Mouse (Mus musculus) neutrophil, adult 5-6 weeks (primary cell): Measurements from ENCODE around the gene Babam2. TPM values are rescaled to one million over a fixed set of nuclear protein-coding genes. Genes with fewer than 3 reads are reported as not detected.

ENCODE experiments used
- ATAC-seq: fragments of 151-379, 151-347 bp; 2 replicates; pipeline ENCODE4 v1.8.0; 2017; ENCODE audit warnings: mild to moderate bottlenecking, moderate TSS enrichment; ENCODE audit not compliant: insufficient number of reproducible peaks, poor library complexity, low FRiP score, severe bottlenecking; ENCODE audit errors: extremely low read depth
- total RNA-seq: library from RNA; stranded (forward); fragments of 200-1000 nt; gene quantifications from 2 replicates; pipeline ENCODE4 v1.2.3, GENCODE M21; 2017

The Babam2 gene
- total RNA-seq, 1 experiment from 2014 or later = 51.3 TPM

DNA sequence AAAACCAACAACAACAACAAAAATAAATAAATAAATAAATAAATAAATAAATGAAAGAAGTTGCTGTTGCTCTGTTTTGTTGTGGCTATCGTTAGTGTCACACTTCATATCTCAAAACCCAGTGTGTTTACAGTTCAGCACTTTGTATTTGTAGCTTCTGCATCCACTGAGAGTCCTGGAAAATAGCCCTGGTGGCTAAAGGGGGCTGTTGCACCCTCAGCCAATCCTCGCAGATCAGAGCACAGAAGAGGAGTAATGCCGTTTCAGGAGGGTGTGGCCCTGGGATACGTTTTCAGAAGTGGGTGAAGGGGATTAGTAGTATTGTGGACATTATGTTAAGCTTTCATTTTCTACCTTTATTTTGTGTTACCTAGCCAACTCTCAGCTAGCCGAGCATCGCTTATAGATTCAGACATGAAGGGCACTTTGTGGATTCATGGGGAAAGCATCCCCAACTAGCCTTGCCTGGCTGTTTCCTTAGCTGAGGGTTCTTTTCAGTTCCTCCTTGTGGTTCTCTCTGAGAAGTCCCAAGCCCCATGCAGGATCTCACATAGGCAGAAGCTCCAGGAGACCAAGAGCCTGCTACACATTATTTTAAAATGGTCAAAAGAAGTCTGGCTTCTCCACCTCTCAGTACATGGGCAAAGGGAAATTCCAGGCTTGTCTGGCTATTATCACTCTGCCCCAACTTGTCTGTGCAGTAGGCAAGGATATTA, 207.6 kb downstream of the Babam2 start:
- ATAC-seq = no peak

DNA sequence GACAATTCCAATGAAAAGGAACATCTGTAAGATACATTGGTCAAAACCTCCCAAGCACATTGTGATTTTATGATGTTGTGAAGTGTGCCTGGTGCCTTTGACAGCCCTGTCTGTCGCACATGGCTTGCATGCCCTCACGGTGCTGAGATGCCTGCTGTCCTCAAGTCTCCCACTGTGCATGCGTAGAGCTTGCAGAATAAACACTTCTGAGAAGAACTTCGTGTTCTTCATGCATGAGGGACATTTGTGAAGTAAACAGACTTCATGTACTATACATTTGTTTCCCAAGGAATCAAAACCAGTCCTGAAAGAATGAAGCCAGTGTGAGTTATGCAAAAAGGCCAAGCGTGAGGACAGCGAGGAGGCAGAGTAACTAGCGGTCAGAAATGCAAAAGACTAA, 208.3 kb downstream of the Babam2 start:
- no peak for ATAC-seq

DNA sequence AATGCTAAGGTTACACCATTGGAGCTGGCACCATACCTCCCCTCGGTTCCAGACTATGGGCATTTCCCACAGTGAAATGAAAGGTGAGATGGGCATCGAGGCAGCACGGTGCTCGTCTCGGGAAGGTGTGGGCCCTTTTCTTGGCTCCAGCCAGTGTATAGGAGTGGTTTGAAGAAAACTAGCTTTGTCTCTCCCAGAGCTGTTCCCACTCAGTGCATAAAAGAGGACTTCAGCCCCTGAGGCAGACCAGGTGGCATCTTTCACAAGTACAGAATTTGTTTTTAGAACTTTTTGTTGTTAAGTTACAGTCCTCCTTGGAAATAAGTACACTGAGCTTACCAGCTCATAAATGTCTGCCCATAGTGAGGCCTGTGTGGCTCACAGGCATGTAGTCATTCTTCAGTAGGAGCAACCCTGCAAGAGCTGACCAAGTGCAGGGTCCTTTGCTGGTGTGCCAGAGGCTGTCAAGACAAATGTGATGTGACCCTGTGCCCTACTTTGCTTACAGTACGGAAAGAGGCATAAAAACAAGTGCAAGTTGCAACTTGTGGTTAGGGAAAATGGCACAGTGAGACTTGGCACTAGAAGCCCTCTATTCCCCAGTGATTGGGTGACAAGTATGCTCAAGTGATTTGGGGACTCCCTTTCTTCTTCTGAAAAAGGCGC, 208.9 kb downstream of the Babam2 start:
- no peak for ATAC-seq

DNA sequence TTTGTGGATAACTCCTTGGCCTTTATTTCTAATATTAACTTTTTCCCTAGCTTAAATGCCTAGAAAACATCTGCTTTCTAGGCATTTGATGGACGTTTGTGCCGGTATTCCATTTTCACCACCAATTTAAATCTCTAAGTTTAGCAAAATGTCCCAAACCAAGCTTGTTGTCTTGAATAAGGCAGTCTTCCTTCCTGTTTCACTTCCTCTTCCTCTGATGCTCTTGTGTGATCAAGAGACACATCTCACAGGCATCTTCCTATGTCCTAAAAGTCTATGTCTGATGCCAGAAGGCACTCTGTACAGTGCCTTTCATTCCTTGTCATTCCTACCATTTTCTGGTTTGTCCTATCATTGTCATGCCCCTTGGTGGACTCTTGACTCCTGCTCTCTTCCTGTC, 210.5 kb downstream of the Babam2 start:
- peak; percentile 73 for ATAC-seq

DNA sequence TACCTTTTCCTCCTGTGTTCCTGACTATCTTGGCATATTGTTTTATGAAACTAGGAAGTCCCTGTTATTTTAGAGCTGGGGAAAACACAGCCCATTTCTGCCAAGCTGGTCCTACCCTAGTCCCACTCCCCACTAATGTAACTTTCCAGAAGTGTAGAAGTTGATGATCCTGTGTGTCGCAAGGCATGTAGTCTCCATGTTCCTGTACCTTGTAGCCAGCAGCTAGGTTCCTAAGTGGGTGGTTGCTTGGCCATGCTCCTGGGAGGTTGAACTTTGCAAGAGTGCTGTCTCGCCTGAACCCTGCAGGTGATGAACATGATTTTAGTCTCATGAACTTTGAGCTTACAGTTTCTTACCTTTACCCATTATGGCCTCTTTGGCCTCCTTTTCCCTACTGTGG, 211.3 kb downstream of the Babam2 start:
- ATAC-seq = no peak

DNA sequence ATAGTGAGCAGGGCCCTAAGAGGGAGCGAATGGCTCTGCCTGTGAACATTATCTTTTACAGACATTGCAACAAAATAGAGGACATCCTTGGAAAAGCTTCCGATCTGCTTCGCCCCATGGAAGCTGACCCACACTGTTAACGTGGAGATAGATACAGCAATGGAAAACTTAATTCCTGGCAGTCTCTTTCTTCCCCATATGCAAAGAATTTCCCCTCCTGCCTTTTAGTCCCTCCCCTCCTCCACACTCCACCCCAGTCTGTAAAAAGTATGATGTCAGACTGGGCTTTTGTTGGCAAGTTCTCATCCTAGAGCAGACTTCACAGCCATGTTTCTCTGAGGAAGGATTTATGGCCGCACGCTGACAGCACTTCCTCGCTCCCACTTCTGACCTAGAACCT, 218.8 kb downstream of the Babam2 start:
- no peak for ATAC-seq

DNA sequence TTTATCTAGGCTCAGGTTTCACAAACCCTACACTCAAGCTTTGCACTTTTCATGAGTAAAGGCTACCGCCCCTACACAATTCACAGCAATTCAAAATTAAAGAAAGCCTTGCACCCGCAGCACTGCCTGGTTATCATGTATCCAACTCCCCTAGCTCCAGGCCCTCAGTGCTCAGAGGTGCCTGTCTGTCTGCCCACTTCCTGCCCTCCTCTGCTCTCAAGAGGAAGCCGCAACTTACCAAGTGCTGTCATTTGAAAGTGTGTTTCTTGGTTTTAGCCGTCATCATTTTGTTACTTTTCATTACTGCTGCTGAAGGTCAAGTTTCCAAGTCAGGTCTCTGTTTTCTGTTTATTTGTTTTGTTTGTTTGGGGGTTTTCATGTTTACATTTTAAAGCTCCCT, 221.1 kb downstream of the Babam2 start:
- peak; percentile 85 for ATAC-seq

DNA sequence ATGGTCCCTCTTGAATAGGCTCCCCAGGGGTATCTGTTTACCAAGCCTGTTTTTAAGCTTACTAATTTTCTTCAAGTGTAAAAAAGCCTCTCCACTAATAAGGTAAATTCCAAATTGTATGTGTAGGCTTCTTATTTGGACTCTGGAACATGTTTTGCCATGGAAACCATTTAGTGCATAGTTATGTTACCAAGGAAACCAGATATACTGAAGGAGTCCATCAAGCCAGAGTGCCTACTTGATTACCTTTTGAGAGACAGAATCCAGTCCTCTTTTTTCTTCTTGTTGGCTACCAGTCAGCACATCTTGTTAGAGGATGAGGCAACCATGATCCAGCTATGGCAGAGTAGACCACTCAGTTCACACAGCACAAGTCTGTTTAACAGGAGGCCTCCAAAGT, 222.6 kb downstream of the Babam2 start:
- no peak for ATAC-seq

DNA sequence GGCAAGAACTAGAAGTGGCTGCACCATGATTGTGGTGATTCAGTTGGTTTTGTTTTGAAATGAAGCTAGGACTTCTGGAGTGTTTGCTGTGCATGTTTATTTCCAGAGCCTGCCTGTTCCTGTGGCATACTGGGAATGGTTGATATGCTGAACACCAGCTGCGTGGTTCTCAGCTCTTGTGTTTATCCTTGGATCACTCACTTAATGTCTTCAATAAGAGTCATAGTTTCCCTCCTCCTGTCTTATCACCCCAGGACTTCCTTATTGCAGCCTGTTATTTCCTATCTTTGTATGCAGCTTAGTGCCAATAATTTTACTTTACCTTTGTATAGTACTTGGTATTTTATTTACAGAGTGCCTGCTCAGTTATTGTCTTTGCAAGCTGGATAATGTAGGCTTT, 223.4 kb downstream of the Babam2 start:
- no peak for ATAC-seq

DNA sequence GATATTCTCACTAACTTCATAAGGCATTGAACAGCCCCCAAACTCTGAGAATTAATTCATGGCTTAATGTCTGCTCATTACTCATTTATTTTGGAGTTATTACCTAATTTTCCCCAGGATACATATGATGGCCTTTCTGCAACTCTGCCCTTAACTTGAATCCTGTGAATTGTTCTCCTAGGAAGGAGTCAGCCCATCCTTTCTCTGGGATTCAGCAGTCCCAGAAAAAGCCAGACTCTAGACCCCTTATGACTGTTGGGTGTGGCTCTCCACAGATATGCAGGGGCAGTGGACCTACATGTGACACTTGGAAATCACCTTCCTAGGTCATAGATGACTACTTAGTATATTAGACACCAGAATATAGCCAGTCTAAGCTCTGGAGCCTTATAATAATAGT, 226.6 kb downstream of the Babam2 start:
- no peak for ATAC-seq

DNA sequence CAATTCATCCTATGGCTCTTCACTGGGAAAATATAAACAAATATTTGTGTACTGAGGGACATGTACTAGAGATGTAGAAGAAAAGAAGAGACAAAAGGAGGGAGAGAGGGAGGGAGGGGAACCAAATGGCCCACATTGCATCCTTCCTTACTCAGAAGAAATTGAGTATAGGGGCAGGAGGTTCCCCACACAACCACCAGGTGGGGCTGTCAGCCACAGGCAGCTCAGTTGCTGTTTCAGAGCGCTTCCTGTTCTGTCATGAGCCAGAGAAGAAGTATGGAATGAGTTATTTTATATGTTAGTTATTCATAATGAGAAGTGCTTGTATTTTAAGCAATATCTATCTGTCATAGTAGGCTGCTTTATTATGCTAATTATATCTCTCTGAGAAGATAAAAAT, 229.1 kb downstream of the Babam2 start:
- ATAC-seq = peak; percentile 89

DNA sequence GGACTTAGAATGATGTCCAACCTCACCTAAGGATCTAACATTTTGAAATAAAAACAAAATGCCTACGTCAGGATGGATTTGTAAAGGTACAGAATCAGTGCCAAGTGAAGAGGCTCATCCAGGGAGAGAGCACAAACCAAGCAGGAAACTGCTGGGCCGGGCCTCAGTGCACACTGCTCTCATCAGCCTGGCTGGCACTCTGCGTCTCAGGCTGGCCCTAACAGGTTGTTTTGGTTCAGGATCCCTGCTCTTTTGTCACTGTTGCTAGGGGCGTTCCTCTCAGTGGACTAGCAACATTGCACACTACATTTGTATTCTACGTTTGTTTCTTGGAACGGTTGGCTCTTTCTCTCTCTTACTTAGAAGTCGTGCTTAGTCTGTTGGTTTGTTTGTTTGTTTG, 231.5 kb downstream of the Babam2 start:
- no peak for ATAC-seq

DNA sequence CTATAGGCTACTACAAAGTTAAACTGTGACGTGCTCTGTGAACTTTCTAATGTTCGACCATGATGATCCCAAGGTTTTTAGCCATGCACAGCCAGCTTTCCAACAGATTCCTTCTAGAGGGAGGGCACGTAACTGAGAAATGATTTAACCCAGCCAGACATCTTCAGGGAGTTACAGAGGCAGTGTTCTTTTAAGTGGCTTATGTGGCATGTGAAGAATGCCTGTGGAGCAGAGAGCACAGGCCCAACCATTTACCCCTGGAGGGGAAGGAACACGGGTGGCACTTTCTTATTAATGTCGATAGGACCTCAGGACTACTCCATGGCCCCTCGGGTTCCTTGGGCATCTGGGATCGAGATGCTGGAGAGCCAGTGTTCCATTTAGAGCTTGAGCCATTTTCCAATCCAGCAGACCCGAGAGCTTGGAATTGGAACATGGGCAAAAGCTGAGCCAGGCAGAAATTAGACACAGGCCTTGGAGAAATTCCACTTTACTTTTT, 233.7 kb downstream of the Babam2 start:
- ATAC-seq = no peak

DNA sequence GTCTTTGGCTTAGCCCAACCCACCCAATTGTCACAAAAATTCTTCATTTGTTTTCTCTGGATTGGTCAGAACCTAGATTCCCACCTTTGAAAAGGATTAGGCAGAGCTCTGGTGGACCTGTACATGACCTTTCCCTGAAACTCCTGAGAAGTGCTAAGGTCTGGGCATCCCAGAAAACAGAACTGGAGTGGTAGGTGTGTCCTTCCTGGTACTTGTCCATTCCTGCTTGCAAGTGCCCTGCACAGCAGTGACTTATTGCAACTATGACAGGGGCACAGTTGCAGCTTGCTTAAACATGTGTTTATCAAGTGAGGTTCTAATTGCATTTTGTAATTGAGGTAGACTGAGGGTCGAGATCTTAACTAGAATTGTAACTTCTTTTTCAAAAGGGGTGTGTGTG, 234.2 kb downstream of the Babam2 start:
- ATAC-seq = no peak

DNA sequence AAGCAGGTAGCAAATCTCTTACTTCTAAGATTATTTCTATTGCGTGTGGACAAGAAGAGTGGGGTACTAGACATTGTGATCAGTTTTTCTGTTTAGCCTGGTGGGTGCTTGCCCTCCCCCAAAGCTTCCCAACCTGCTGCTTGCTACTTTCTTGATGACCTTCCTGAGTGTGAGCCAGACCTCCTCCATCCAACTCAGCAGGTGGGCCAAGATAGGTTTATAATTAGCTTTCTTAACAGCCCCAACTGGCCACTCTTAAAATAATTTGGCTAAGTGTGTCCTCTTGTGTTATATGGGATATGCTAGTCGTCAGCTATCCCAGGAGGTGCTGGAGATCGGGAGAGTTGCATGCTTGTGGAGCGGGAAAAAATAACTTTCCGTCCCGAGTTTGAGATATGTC, 235.8 kb downstream of the Babam2 start:
- ATAC-seq = no peak

DNA sequence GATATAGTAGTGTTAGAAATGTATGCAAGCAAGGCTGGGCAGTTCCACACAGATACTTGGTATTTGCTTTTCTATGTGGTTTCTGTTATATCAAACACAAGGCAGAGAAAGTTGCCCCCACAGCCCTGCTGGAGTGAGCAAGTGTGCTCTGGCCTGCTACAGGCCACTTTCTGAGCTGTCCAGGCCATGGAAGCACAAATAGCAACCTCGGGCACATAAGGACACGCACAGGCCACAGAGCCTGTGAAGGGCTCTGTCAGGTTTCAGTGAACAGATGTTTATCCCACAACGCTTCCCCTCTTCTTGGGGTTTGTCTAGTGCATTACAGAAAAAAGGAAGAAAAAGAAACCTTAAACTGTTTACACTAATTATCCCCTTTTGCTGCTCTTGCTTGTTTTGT, 236.9 kb downstream of the Babam2 start:
- ATAC-seq = no peak

DNA sequence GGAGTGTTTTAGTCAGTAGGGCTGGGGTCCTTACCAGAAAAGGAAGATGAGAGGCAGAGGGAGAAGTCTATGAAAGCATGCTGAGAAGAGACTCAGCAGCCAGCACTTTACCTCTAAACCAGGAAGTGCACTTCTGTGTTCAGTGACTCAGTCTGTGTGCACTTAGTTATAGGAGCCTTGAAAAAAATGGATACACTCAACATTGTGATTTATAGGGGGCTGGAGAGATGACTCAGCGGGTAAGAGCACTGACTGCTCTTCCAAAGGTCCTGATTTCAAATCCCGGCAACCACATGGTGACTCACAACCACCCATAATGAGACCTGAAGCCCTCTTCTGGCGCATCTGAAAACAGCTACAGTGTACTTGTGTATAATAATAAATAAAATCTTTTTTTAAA, 238.5 kb downstream of the Babam2 start:
- ATAC-seq = no peak

DNA sequence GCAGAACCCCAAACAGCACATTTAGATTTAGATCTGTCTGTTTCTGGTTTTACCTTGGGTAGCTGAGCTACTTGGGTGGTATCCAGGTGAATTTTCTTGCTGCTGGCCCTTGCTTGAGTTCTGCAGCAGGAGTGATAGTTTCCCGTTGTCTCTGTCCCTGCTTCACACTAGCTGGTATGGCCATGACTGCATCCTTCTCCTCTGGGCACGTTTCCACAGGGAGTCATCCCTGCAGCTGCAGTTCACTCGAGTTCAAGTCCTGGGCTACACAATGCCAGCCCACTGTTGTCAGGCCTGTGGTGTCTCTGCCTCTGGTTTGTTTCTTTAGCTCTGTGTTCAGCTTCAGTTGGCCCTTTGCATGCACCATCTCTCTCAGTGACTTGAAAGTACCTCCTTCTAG, 239.0 kb downstream of the Babam2 start:
- ATAC-seq = no peak

DNA sequence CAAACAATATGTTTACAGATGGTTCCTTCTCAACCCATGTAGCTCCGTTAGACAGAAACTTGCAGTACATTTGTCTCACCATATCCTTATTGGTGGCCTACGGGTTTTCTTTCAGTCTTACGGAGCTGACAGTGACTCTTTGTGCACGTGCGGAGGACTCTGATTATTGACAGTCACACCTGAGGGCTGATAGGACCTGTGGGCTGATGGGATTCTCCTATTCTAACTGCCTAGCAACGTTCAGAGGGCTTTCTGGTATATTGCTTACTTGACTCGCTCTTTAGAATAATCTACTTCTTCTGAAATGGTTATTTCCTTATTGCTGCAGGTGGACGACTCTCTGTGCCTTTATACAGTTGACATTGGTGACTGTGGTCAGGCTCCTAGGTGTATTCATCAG, 243.4 kb downstream of the Babam2 start:
- ATAC-seq = no peak

DNA sequence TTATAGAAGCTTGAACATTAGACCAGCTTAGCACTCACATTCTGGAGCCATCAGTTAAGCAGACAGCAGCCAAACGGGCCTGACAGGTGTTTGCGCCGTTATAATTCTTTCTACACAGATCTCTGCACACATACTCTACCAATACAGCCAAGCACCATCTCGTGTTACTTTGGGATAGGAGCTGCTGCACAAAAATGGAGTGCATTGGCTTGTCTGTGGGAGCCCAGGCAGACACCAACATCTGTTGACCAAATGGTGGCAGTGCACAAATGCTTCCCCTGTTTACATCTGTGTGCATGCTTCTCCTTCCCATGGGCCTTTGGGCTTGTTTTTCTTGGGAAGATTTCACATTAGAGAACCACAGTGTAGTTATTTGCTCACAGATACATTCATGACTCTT, 249.7 kb downstream of the Babam2 start:
- no peak for ATAC-seq

DNA sequence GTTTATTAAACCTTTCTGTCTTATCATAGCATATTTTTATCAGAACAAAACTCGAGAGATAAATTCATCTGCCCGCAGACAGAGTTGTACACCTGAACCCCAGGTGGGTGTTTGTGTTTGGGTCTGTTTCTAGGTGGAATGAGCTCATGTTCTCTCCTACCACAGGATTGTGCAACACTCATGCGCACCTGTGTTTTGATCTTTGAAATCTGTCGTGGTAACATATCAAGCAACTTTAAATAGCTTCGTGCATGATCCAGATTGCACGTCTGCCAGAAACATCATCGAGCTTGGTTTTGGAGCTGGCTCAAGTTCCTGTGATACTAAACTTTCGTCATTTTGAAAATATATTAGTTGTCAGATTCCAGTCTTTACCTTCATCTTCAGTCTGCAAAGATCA, 251.9 kb downstream of the Babam2 start:
- ATAC-seq = no peak
